Mouse (Mus musculus): ENCODE measurements around the gene Mphosph6. TPM values are rescaled to one million over a fixed set of nuclear protein-coding genes. Genes with fewer than 3 reads are reported as not detected.

Mphosph6 gene
- polyA plus RNA-seq, 1 experiment from 2014 or later = 57.7 TPM

DNA sequence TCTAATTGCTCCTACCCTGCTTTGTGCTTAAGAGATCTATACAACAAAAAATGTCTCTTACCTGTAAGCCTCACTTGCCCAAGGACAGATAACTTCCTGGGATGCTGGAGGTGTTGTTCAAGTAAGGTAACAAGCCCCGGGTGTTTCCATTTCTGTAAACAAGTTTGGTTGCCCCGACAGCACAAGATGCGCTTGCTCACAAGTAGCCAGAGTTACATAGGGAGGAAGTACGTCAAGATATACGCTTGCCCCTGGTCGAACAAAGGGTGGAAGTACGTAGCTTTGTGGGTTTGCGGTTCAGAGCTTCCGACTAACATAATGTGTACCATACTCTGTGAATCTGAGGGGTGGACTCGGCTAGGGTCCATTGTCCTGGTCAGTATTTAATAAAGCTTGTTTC lies 25.7 kb downstream of the Mphosph6 start:
- H3K27me3 ChIP-seq (ENCODE audit: control insufficient read depth, insufficient read depth, low read length) = no peaks in the 10 kb centered on the region
- no peaks in the 10 kb centered on the region for H3K36me3 ChIP-seq (ENCODE audit: control insufficient read depth, insufficient read depth, low read length)
- no peak overlapping the region for H3K9ac ChIP-seq (ENCODE audit: low read depth, low read length)
- no peaks in the 10 kb centered on the region for H3K4me1 ChIP-seq (replicated peaks; ENCODE audit: control insufficient read depth, insufficient read depth, low read length)
- H3K4me3 ChIP-seq (ENCODE audit: low read depth, low read length) = no peak overlapping the region
- H3K27ac ChIP-seq (ENCODE audit: low read depth, low read length) = no peak overlapping the region
- DNase-seq (ENCODE audit: low spot score) (no peak), ATAC-seq (ENCODE audit: low FRiP score) (no peak)
- H3K4me2 ChIP-seq (replicated peaks; ENCODE audit: low read depth, low read length) = no peak overlapping the region
- WGBS = 88% methylated on average over 10 of the region's 10 CpGs
- no peaks in the 10 kb centered on the region for H3K9me3 ChIP-seq (ENCODE audit: control insufficient read depth, low read length)

DNA sequence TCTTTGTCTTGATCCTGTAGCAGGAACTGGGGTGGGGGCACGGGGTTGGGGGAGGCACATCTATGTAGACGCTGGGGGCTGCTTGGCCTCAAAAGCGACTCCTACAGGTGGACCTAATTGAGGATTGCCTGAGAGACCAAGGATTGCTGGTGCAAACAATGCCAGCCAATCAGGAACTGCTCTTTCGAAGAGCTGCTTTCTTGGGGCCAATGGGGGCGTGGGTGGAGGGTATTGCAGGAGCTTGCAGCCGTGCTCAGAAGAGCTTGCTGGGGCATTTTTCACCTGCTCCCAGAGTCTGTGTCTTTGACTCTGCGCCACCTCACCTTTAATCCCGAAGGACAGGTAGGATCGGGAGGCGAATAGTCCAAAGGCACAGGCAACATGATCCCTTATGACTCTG lies 26.1 kb downstream of the Mphosph6 start:
- H3K4me3 ChIP-seq (ENCODE audit: low read depth, low read length) = no peak overlapping the region
- no peaks in the 10 kb centered on the region for H3K4me1 ChIP-seq (replicated peaks; ENCODE audit: control insufficient read depth, insufficient read depth, low read length)
- ATAC-seq (ENCODE audit: low FRiP score) = no peak
- 38% methylated on average over 10 of the region's 10 CpGs for WGBS
- no peak overlapping the region for H3K9ac ChIP-seq (ENCODE audit: low read depth, low read length)
- DNase-seq (ENCODE audit: low spot score) = no peak
- H3K4me2 ChIP-seq (replicated peaks; ENCODE audit: low read depth, low read length) = no peak overlapping the region
- H3K9me3 ChIP-seq (ENCODE audit: control insufficient read depth, low read length) = no peaks in the 10 kb centered on the region
- H3K27ac ChIP-seq (ENCODE audit: low read depth, low read length) = no peak overlapping the region
- no peaks in the 10 kb centered on the region for H3K27me3 ChIP-seq (ENCODE audit: control insufficient read depth, insufficient read depth, low read length)
- no peaks in the 10 kb centered on the region for H3K36me3 ChIP-seq (ENCODE audit: control insufficient read depth, insufficient read depth, low read length)

DNA sequence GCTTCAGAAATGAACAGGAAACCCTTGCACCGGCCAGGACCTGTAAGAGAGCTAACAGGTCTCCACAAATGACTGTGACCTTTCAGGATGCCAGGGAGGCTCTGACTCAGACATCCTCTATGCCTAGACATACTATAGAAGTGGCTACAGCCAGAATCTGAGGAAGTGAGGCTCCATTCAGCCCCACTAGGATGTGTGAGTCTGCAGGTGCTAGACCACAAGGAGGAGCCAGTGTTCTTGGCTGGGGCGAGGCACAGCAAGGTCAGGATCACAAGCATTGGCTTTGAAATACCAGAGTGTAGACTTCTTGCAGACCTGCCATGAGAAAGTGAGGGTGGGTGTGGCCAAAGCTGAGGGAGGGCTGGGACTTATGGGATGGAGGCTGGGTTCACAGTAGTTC lies 29.1 kb downstream of the Mphosph6 start:
- no peaks in the 10 kb centered on the region for H3K4me1 ChIP-seq (replicated peaks; ENCODE audit: control insufficient read depth, insufficient read depth, low read length)
- 62% methylated on average over 2 of the region's 2 CpGs for WGBS
- DNase-seq (ENCODE audit: low spot score) = no peak
- no peaks in the 10 kb centered on the region for H3K27me3 ChIP-seq (ENCODE audit: control insufficient read depth, insufficient read depth, low read length)
- no peak overlapping the region for H3K4me2 ChIP-seq (replicated peaks; ENCODE audit: low read depth, low read length)
- no peaks in the 10 kb centered on the region for H3K36me3 ChIP-seq (ENCODE audit: control insufficient read depth, insufficient read depth, low read length)
- H3K9me3 ChIP-seq (ENCODE audit: control insufficient read depth, low read length) = no peaks in the 10 kb centered on the region
- ATAC-seq (ENCODE audit: low FRiP score) = no peak
- H3K9ac ChIP-seq (ENCODE audit: low read depth, low read length) = no peak overlapping the region
- H3K27ac ChIP-seq (ENCODE audit: low read depth, low read length) = no peak overlapping the region
- H3K4me3 ChIP-seq (ENCODE audit: low read depth, low read length) = no peak overlapping the region

DNA sequence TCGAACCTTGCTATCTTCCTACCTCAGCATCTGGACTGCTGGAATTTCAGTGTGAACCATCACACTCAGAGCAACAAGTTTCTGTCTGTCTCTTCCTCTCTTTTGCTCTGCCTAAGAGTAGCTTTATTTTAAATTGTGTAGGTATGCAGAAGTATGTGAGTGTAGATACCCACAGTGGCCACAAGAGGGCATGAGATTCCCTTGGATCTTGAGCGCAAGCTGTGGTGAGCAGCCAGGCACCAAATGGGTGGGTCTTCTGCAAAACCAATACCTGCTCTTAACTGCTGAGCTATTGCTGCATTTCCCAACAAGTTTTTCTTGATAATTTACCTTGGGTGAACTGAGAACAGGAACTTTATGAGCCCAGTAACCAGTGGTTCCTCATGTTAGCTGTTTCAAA lies 29.6 kb downstream of the Mphosph6 start:
- no peak overlapping the region for H3K9ac ChIP-seq (ENCODE audit: low read depth, low read length)

DNA sequence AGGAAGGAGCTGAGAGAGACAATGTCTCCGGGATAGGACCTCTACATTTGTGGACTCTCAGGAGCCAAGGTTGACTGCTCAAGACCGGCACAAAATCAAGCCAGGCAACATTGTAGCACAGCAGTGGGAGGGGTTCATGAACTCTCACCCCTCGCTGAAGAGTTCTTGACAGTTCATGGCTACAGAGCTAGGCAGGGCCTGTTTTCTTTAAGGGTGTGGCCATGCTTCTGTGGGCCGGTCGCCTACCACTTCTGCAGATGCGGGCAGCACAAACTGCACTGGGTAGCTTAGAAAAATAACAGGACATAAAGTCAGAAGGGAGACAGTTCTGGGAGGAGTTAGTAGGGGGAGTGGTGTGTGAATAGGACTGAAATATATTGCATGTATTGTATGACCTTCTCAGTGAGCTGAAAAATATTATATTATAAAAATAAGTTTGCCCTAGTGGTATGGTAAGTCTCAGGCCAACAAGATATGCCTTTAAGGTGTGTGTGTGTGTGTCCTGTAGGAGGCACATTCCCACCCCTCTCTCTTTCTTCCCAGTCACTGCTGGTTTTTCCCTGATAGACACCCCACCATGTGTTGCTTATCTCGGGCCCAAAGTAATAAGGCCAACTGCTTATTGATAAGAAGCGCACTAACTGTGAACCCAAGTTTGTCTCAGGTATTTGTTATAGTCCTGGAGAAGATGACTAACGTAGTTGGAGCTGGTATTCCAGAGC lies 30.5 kb downstream of the Mphosph6 start:
- no peaks in the 10 kb centered on the region for H3K9me3 ChIP-seq (ENCODE audit: control insufficient read depth, low read length)
- H3K36me3 ChIP-seq (ENCODE audit: control insufficient read depth, insufficient read depth, low read length) = no peaks in the 10 kb centered on the region
- no peak overlapping the region for H3K4me2 ChIP-seq (replicated peaks; ENCODE audit: low read depth, low read length)
- ATAC-seq (ENCODE audit: low FRiP score) (no peak), DNase-seq (ENCODE audit: low spot score) (no peak)
- WGBS = 83% methylated on average over 9 of the region's 9 CpGs
- H3K4me3 ChIP-seq (ENCODE audit: low read depth, low read length) = no peak overlapping the region
- no peaks in the 10 kb centered on the region for H3K27me3 ChIP-seq (ENCODE audit: control insufficient read depth, insufficient read depth, low read length)
- no peak overlapping the region for H3K27ac ChIP-seq (ENCODE audit: low read depth, low read length)
- no peak overlapping the region for H3K9ac ChIP-seq (ENCODE audit: low read depth, low read length)
- H3K4me1 ChIP-seq (replicated peaks; ENCODE audit: control insufficient read depth, insufficient read depth, low read length) = no peaks in the 10 kb centered on the region

More for the DNA sequence above, 29.6 kb downstream of the Mphosph6 start:
- Histone ChIP-seq H3K27ac (ENCODE audit: low read depth, low read length) (no peak overlapping the region), H3K27me3 (ENCODE audit: control insufficient read depth, insufficient read depth, low read length) (no peaks in the 10 kb centered on the region), H3K36me3 (ENCODE audit: control insufficient read depth, insufficient read depth, low read length) (no peaks in the 10 kb centered on the region), H3K9me3 (ENCODE audit: control insufficient read depth, low read length) (no peaks in the 10 kb centered on the region), H3K4me2 (replicated peaks; ENCODE audit: low read depth, low read length) (no peak overlapping the region), H3K4me3 (ENCODE audit: low read depth, low read length) (no peak overlapping the region), H3K4me1 (replicated peaks; ENCODE audit: control insufficient read depth, insufficient read depth, low read length) (no peaks in the 10 kb centered on the region)
- 67% methylated on average over 2 of the region's 2 CpGs for WGBS
- ATAC-seq (ENCODE audit: low FRiP score) (no peak), DNase-seq (ENCODE audit: low spot score) (peak; percentile 52)

DNA sequence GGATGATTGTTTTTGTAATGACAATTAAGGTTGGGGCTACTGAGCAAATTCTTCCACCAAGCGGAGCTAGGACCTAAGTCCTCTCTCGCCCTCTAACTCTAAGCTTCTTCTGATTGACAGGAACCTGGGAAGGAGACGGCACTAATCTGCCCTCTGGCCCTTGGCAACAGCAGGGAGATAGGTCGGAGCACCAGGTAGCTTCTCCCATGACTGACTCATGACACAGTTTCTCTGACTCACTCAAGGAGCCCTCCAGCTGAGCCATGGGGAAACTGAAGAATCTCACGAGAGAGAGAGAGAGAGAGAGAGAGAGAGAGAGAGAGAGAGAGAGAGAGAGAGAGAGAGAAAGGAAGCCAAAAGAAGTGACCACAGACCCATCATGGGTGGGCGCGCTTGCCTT lies 32.8 kb downstream of the Mphosph6 start:
- Histone ChIP-seq H3K4me3 (ENCODE audit: low read depth, low read length) (no peak overlapping the region), H3K4me2 (replicated peaks; ENCODE audit: low read depth, low read length) (no peak overlapping the region), H3K27ac (ENCODE audit: low read depth, low read length) (no peak overlapping the region), H3K9me3 (ENCODE audit: control insufficient read depth, low read length) (no peaks in the 10 kb centered on the region), H3K36me3 (ENCODE audit: control insufficient read depth, insufficient read depth, low read length) (no peaks in the 10 kb centered on the region), H3K9ac (ENCODE audit: low read depth, low read length) (no peak overlapping the region), H3K27me3 (ENCODE audit: control insufficient read depth, insufficient read depth, low read length) (no peaks in the 10 kb centered on the region), H3K4me1 (replicated peaks; ENCODE audit: control insufficient read depth, insufficient read depth, low read length) (no peaks in the 10 kb centered on the region)
- no peak for DNase-seq (ENCODE audit: low spot score)
- ATAC-seq (ENCODE audit: low FRiP score) = no peak
- 80% methylated on average over 6 of the region's 7 CpGs for WGBS

DNA sequence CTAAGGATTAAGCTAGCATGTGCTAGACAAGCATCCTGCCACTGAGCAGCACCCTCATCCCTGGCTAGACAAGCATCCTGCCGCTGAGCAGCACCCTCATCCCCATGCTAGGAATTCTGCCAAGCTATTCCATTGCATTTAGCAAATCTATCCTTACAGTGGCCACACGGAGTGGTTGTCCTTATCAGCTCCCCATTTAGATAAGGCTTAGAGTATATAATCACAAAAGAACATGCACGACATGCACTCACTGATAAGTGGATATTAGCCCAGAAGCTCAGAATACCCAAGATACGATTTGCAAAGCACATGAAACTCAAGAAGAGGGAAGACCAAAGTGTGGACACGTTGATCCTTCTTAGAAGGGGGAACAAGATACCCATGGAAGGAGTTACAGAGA lies 35.8 kb downstream of the Mphosph6 start:
- no peak overlapping the region for H3K4me2 ChIP-seq (replicated peaks; ENCODE audit: low read depth, low read length)
- H3K4me3 ChIP-seq (ENCODE audit: low read depth, low read length) = no peak overlapping the region
- H3K4me1 ChIP-seq (replicated peaks; ENCODE audit: control insufficient read depth, insufficient read depth, low read length) = no peaks in the 10 kb centered on the region
- DNase-seq (ENCODE audit: low spot score) (no peak), ATAC-seq (ENCODE audit: low FRiP score) (no peak)
- H3K9me3 ChIP-seq (ENCODE audit: control insufficient read depth, low read length) = no peaks in the 10 kb centered on the region
- no peak overlapping the region for H3K9ac ChIP-seq (ENCODE audit: low read depth, low read length)
- no peaks in the 10 kb centered on the region for H3K27me3 ChIP-seq (ENCODE audit: control insufficient read depth, insufficient read depth, low read length)
- no peaks in the 10 kb centered on the region for H3K36me3 ChIP-seq (ENCODE audit: control insufficient read depth, insufficient read depth, low read length)
- 87% methylated on average over 5 of the region's 5 CpGs for WGBS
- no peak overlapping the region for H3K27ac ChIP-seq (ENCODE audit: low read depth, low read length)

DNA sequence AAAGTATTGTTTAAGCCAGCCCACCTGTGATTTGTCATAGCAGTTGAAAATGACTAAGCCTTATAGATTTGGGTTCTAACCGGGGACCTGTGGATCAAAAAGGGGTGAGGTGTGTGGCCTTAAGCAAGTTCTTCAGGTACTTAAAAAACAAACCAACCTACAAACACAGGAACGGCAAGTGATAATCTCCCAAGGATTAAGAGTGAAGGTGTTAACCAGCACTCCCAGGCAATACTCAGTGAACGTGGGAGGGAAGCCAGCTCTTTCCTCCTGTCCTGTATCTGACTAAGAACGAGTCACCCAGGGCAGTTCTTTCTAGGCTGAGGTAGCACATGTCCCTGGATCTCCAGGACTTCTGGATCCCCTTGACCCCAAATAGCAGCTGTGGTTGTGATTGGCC lies 37.1 kb downstream of the Mphosph6 start:
- ATAC-seq (ENCODE audit: low FRiP score) = no peak
- H3K27ac ChIP-seq (ENCODE audit: low read depth, low read length) = no peak overlapping the region
- H3K4me3 ChIP-seq (ENCODE audit: low read depth, low read length) = no peak overlapping the region
- no peaks in the 10 kb centered on the region for H3K36me3 ChIP-seq (ENCODE audit: control insufficient read depth, insufficient read depth, low read length)
- no peak overlapping the region for H3K9ac ChIP-seq (ENCODE audit: low read depth, low read length)
- 83% methylated on average over 4 of the region's 4 CpGs for WGBS
- H3K4me1 ChIP-seq (replicated peaks; ENCODE audit: control insufficient read depth, insufficient read depth, low read length) = no peaks in the 10 kb centered on the region
- H3K27me3 ChIP-seq (ENCODE audit: control insufficient read depth, insufficient read depth, low read length) = no peaks in the 10 kb centered on the region
- DNase-seq (ENCODE audit: low spot score) = no peak
- H3K4me2 ChIP-seq (replicated peaks; ENCODE audit: low read depth, low read length) = no peak overlapping the region
- no peaks in the 10 kb centered on the region for H3K9me3 ChIP-seq (ENCODE audit: control insufficient read depth, low read length)

DNA sequence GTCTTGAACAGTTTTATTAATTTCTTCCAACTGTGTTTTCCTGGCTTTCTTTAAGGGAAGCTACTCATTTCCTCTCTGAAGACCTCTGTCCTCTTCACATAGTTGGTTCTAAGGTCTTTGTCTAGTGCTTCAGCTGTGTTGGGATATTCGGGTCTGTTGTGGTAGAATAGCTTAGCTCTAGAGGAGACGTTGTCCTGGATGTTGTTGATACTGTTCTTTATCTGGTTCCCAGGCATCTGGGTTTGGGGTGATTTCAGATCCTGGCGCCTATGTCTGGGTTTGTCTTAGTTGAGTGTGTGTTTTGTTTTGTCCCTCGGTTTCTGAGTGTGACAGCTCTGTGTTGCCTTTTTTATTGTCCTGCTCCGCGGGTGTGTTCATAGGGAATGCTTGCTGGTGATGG lies 39.0 kb downstream of the Mphosph6 start:
- 87% methylated on average over 6 of the region's 6 CpGs for WGBS
- DNase-seq (ENCODE audit: low spot score) = no peak

More for the DNA sequence above, 39.0 kb downstream of the Mphosph6 start:
- Histone ChIP-seq H3K9ac (ENCODE audit: low read depth, low read length) (no peak overlapping the region), H3K27ac (ENCODE audit: low read depth, low read length) (no peak overlapping the region), H3K36me3 (ENCODE audit: control insufficient read depth, insufficient read depth, low read length) (no peaks in the 10 kb centered on the region), H3K4me2 (replicated peaks; ENCODE audit: low read depth, low read length) (no peak overlapping the region), H3K27me3 (ENCODE audit: control insufficient read depth, insufficient read depth, low read length) (no peaks in the 10 kb centered on the region), H3K4me3 (ENCODE audit: low read depth, low read length) (no peak overlapping the region), H3K4me1 (replicated peaks; ENCODE audit: control insufficient read depth, insufficient read depth, low read length) (no peaks in the 10 kb centered on the region), H3K9me3 (ENCODE audit: control insufficient read depth, low read length) (no peaks in the 10 kb centered on the region)
- no peak for ATAC-seq (ENCODE audit: low FRiP score)

Data from hindbrain, embryonic 11.5 days (tissue).